Mouse (Mus musculus) kidney, postnatal 36 days (tissue): Measurements from ENCODE around the gene Ap5b1.
A peak's percentile ranks its signal among the peaks of the same experiment; 100 is the strongest.

ENCODE experiments used
- DNase-seq, 2 experiments: peaks; one replicate each; pipeline ENCODE4 v3.0.0; 2021 to 2022; ENCODE audit warnings: mixed read lengths in 2 of 2

Gene Ap5b1

DNA sequence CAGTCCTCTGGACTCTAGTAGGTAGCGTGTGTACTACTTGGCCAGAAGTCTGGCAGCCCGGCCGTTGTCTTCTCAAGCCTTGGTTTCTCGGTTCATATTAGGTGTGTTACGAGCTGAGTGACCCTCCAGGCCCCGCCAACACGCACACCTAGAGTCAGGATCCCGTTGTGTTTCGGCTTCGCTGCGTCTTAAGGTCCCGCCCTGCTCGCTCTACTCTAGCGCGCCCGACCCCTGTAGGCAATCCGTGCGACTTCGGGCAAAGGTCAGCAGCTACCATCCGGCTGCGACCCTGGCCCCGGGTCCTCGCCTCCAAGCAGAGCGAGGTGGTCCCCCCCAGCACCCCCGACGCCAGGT is 668 bp upstream of the Ap5b1 start:
- DNase-seq, result no peak

DNA sequence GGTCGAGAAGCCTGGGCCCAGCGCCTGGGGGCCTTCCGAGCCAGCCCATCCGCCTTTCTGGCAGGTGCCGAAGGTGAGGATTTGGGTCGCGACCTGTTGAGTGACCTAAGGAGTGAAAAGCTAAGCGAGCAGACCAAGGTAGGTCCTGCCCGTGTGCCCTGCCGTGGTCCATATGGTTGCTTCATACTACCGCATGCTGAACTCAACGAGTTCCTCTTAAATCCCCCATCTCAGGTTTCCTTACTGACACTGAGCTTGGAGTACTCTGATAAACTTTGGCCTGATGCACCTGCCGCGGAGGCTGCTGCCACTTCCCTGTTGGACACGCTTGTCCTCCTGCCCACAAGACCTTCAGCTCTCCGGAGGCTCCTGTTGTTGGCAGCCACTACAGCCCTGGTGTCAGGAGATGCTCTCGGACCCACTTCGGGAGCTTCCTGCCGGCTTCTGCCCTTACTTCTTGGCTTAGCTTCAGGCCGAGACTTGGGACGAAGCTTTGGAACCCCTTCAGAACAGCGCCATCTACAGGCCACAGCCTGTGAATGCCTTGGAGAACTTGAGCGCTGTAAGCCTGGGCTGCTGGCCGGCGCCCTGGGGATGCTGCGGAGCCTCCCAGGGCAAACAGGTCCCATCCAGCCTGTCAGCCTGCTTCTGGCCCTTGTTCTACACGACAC is 780 bp downstream of the Ap5b1 start:
- DNase-seq, result peak; percentile 83 to 90

DNA sequence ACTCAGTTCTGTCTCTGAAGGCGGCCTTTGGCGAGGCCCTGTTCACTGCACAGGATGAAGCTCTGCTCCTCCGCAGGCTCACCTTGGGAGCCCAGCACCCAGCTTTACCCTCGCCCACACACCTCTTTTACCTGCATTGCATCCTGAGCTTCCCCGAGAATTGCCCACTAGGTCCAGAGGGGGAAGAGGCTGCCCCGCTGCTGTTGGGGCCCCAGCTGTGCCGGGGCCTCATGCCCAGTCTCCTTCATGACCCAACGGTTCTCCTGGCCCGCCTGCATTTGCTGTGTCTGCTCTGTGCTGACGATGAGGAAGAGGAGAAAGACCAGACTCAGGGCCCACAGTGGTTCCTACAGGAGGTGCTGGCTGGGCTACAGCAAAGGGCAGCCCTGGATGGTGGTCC is 1.7 kb downstream of the Ap5b1 start:
- no peak for DNase-seq

DNA sequence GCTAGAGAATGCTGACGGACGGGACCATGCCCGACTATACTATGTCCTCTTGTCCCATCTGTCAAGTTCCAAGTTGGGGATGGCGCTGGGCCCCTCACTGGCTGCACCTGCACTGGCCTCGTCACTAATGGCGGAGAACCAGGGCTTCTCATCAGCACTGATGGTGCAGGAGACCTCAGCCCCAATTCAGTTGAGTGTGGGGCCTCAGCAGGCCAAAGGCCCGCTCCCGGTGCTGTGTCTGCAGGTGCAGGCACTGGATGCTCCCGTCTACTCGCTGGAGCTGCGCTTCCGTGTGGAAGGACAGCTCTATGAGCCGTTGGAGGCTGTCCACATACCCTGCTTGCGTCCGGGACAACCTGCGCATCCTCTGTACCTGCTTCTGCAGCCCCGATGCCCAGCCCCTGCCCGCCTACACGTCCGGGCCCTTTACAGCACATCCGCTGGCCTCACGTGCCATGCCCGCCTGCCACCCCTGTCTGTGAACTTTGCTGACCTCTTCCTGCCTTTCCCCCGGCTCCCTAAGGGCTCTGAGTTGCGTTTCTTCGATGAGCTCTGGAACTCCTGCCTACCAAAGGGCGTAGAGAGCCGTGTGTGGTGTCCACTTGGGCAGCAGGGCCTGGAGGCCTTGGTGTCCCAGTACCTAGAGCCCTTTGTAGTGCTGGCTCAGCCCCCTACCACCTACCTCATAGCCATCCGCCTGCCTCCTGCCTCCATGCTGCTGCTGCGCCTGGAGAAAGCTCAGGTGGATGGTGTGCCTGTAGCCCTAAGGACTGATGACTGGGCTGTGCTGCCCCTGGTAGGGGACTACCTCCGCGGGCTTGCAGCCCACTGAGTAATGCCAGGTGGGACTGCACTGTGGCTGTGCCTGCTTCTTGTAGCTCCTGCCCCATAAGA is 2.8 kb downstream of the Ap5b1 start:
- DNase-seq, result no peak

DNA sequence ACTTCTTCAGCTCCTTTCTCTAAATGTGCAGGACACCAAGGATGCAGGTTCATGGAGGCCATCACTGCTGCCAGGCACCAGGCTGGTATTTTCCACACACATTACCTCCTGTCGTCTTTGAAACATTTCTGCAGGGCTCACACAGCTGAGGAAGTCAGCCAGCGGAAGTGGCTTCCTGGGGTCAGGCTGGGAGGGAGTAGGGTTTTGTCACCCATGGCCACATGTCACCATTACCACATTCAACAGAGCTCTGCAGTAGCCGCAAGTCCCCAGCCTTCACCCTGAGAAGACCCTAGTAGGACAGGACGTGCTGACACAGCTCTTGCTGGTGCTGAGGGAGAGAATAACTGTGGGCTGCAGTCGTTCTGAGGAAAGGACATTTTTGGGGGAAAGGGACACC is 4.0 kb downstream of the Ap5b1 start:
- DNase-seq, result peak; percentile 19 to 29

DNA sequence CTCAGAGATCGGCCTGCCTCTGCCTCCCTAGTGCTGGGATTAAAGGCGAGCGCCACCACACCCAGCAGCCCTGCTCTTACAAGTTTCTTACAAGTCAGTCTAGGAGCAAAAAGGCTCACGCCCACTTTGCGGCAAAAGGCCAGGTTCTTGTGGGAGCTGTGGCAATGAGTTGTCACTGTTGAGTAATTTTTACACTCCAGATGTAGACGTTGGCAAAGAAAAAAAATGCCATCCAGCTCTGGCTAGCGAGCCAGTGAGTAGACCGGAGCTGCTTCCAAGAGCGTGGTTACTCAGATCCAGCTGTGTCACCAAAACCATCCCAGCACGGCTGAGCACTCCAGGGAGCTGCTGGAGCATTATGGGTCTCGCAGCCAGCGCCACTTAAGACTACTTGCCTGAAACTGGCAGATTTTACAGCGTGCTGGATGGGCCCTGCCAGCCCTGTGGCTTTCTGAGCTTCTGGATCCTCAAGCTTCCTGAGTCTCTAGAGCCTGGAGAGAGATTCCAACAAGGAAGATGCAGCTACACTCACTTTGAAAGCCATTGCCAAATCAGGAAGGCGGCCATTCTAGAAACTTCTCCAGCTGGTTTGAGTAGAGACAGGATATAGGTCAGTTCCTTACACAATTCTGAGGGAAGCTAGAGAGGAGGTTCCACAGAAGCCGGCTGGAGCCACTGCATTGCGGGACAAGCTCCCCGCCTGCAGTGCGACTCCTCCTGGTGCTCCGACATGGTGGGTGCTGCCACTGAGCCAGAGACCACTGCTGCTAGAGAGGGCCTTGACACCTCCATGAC is 4.7 kb downstream of the Ap5b1 start:
- peak; percentile 58 to 78 for DNase-seq

DNA sequence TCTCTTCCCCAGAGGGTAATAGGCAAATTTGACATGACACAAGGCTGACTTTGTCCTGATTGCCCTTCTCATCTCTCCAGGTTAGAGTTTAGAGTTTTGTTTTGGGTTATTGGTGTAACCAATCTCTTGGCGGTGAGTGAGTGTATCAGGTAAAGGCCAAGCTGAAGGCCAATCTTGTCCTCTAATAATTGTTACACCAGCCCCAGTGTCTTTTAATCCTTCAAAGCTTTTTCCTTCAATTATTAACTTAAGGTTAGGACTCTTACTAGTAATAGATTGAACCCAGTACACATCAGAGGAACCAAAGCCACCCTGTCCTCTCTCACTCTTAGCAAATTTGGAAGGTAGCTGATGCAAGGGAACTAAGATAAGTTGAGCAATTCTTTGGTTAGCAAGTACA is 7.5 kb downstream of the Ap5b1 start:
- DNase-seq, result no peak

DNA sequence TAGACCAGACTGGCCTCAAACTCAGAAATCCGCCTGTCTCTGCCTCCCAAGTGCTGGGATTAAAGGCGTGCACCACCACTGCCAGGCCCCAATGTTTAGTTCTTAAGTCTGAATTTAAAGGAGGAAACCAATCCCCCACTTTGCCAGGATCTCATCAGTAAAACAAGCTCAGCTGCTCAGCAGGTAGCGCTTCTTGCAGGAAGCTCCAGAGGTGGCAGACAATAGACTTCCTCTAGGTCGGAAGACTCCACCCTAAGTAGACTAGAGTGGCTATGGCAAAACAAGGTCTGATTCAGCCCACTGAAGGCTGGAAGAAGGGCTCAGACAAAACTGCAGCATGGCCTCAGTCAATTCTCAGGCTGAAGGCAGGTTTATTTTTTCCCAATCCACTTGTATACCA is 12.1 kb downstream of the Ap5b1 start:
- DNase-seq, result no peak

DNA sequence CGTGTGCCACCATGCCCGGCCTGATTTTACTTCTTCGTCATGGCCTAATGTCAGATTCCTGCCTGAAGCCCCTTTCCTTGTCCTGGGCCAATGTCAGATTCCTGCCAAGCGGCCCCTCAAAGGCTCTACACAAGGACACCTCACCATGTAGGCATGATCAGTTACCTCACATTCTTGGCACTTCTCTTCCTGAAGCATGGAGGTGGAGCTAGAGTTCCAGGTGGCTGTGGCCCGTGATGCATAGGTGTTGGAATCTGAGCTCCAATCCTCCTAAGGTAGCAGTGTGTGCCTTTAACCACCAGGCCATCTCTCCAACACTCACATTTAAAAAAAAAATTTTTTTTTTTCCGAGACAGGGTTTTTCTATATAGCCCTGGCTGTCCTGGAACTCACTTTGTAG is 13.0 kb downstream of the Ap5b1 start:
- no peak for DNase-seq

DNA sequence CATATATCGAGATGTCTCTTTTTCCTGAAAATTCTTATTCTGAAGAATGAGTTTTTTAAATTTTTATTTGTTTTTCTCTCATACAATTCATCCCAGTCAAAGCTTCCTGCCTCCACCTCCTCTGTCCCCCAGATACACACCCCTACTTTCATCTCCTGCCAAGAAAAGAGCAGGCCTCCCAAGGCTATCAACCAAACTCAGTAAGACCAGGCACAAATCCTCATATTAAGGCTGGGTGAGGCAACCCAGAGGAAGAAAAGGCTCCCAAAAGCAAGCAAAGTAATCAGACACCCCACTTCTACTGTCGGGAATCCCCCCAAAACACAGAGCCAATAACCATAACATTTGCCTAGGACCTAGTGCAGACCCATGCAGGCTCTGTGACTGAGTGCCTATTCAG is 14.2 kb downstream of the Ap5b1 start:
- no peak for DNase-seq

DNA sequence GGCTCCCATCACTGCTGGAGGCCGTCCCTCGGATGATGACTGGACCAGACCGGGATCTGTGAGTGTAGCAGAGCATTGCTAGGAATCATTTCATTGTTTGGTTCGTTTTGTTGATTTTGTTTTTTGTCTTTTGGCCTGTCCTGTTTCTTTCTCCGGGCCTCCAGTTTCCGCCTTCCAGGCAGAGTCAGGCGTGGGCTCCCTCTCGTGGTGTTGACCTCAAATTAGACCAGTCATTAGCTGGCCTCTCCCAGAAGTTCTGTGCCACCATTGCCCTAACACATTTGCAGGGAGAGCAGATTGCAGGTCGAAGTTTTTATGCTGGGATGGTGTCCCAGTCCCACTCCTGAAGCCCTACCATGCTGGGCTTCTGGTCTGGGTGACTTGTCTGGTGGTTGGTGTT is 21.3 kb downstream of the Ap5b1 start:
- peak; percentile 21 to 61 for DNase-seq

DNA sequence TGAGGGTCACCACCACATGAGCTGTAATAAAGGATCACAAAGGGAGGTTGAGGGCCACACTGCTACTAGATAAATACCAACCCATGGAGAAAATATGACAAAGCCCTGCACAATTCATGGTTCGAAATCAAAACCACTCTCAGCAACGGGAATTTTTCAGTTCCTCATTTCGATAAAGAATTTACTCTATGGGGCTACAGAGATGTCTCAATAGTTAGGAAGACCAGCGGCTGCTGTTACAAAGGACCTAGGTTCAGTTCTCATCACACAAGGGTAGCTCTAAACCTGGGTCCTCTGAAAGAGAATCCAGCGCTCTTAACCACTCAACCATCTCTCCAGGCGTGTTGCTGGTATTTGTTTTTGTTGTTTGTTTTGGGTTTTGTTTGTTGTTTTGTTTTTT is 24.1 kb downstream of the Ap5b1 start:
- DNase-seq, result no peak

DNA sequence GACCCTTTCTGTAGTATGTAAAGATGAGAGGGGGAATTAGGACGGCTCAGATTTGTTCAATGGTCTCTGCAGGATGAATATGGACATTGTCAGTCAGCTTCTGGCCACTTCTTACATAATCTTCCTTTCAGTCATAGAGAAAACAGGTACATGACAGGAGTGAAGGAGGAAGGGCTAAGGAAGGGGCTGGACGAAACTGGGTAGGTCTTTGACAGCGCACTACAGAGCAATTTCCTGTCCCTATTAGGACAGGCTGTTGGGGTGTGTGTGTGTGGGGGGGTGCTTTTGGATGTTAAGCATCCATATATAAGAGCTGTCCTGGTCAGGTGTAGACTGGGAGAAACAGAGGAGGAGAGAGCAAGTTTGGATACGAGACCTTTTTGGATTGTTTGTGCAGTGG is 31.4 kb downstream of the Ap5b1 start:
- DNase-seq, result no peak

DNA sequence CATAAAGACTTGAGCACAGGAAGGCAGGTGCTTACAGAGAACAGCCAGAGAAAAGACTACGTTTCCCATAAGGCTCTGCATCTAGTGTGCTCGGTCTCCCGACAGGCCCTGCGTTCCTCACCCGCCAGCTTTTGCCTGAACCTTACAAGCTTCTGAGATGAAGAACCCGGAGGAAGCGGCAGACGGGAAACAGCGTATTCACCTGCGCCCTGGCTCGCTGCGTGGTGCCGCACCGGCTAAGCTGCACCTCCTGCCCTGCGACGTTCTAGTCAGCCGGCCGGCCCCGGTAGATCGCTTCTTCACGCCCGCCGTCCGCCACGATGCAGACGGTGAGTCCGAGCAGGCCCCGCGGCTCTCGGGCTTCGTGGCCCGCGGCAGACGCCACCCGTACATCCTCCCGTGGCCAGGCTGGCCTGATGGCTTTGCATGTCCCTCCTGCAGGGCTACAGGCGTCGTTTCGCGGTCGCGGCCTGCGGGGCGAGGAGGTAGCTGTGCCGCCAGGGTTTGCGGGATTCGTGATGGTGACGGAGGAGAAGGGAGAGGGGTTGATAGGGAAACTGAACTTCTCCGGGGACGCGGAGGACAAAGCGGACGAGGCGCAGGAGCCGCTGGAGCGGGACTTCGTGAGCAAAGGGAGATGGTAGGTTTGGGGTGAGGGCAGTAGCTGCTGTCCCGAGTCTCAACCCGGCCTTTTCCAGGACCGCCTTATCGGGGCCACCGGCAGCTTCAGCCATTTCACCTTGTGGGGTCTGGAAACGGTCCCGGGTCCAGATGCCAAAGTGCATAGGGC is 34.1 kb downstream of the Ap5b1 start, which contains the start of gene Rnaseh2c:
Rnaseh2c (plus strand) TSS at position 122 of the 790 bp plus-strand sequence.
- peak; percentile 83 to 87 for DNase-seq

DNA sequence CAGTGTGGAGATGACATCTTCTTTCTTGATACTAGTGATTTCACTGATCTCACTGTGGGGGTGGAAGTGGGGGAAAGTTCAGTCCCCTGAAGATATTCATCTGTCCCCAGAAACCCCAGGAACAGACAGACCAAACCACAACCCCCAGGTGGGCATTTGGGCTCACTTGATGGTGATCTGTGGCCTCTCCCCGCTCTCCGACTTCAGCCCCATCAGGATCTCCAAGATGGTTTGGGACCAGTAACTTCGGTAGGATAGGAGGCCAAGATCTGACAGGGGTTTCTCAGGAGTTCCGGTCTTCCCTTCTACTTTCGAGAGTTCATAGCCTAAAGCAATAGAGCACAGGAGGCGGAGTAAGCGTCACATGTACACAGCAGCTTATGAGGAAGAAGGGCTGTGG is 35.8 kb downstream of the Ap5b1 start:
- DNase-seq, result no peak

DNA sequence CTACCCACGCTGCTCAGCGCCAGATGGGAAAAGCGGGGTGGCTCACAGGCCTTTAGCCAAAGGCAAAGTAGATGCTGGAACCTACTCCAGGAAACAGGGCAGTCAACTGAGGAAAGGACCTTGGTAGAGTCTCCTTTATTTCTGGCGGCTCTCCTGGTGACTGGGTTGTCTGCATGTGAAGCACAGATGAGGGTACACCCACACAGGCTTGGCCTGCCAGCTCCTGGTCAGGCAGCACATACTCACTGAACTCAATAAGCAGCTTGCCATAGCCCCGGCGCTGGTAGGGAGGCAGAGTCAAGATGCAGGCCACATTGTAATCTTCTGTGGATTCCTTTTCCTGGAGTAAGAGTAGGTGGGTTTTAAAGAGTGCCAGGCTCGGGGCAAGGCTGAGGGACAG is 37.3 kb downstream of the Ap5b1 start:
- no peak for DNase-seq

DNA sequence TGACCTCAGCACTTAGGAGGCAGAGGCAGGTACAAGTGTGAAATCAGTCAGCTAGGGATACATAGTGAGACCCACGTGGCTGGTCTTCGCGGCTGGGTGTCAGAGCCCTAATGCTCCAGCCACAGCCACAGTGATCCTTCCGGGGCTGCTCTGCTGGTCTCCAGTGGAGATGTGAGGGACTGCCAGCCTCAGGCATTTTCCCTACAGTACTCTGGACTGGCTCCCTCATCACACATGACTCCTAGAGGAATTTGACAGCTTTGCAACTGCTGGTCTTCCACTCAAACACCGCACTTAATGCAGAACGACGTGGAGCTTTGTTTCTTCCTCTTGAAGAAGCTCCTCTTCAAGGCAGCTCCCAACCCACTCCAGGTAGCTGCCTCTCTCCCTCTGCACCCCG is 38.4 kb downstream of the Ap5b1 start:
- peak in 1 of 2 experiments; percentile 8 for DNase-seq

DNA sequence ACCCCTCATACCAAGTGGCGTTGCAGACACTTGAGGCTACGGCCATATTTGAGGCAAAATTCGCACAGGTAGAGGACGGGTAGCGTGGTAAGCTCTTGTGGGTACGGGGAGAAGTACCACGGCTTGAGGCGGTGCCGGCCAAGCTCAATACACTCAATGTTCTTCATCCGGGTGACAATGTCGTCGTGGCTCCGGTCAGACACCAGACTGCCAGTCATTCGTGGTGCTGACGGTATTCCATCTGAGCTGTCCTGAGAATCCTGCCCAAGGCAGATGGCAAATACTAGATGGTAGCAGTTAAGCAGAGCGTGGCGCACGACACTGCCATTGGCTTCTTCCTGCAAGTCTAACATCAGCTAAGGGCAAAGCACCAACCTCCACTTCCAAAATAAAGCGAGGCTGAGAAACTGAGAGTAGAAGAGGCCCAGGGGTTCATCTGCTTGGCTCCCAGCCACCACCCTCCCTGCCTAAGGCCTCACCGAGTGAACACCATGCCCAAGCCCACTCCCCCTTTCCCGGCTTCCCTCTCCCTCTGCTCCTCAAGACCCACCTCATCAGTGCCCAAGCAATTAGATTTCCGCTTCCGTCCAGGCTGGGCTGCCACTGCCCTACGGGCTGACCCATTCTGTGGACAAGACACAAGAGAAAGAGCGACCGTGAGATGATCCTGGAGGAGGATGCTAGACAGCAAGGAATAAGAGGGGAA is 40.0 kb downstream of the Ap5b1 start:
- no peak for DNase-seq

DNA sequence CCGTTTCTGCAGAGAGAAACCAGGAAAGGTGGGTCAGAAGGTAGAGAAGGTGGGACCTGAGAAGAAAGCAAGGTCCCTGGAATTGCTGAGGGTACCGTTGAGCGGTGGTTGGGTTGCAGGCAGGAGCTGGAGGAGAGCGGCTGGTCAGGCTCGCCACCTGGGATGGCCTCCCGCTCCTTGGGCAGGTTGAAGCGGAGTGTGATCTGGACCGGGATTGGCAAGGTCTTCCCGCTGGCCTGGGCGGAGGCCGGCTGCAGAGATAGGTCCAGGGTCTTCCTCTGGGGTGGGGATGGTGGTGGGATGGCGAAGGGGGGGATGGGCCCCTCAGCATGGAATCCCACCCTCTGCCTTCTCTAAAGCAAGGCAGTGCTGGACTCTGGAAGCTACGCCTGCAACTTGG is 40.9 kb downstream of the Ap5b1 start:
- no peak for DNase-seq

DNA sequence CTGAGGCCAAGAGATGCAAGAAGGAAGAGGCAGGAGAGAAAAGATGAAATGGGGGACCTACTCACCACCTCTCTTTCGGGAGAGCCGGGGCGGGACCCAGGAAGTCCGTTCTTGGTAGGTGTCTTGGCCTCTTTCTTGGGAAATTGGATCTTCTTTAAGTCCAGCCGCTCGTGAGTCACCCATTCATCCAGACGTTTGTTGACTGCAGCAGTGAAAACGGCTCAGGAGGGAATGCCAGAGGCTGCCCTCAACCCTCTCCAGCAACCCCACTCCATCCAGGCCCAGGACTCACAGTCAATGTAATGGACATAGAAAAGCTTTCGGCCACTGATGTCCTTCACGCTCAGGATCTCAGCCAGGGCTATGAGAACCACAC is 41.3 kb downstream of the Ap5b1 start:
- DNase-seq, result no peak

DNA sequence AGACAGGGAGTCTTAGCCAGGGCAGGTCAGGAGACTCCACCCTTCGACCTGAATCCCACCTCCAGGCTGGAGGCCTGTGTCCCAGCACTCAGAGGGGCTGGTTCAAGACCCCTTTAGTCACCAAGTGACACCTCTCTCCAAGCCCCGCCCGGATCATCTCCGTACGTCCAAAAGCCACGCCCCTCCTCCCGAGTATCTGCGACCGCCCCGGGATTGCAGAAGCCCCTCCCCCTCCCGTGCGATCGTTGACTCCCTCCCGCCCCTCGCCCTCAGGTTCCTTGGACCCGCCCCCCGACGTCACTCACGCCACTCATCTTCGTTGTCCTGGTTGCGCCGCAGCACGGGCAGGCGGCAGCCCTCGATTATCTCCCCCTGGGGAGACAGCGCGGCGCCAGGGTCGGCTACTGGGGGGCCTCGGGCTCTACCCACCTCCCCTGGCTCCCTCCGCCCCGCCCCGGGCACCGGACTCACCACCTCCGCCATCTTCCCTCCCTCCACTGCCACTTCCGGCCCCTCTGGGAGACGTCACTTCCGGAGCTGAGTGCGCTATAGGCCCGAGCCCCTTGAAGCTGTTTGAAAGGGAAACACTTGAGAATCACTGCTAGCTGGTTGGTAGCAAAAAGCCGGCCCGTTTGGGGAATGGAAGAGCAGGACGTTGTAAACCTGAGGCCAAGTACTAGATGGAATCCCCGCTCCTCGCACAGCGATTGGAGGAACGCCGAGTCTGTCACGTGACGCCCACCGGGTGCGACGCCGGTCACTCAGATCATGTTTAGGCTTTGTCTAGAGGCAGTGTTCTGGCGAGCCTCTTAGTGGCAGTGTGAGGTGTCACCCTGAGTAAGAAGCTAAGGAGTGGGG is 42.0 kb downstream of the Ap5b1 start, which contains the start of gene Kat5:
Kat5 (minus strand) TSS at position 691 of the 858 bp plus-strand sequence.
- peak; percentile 92 to 97 for DNase-seq
